Mouse (Mus musculus) gastrocnemius, adult 18-20 months (tissue): ENCODE results near the gene 4930512M02Rik. TPM values are rescaled to one million over a fixed set of nuclear protein-coding genes. Genes with fewer than 3 reads are reported as not detected.
"Not testable (repeated sequence)": the region's sequence is repeated elsewhere in the genome, so short reads cannot be mapped to it uniquely, and the experiment has no call there.

Experiments
- DNase-seq: peaks from one replicate; pipeline ENCODE4 v3.0.0; 2021; ENCODE audit warnings: low spot score
- long read RNA-seq, 2 experiments: library from polyadenylated mRNA; stranded (forward); transcript quantifications; one replicate each; pipeline ENCODE4 v2.0.0; 2021
- total RNA-seq, 2 experiments: library from RNA; stranded (reverse); gene quantifications; 2 replicates each; pipeline ENCODE4 v1.2.3; 2021

4930512M02Rik gene
- total RNA-seq: not detected
- long read RNA-seq, experiment 1: 0 reads
- long read RNA-seq, experiment 2: 0 reads

DNA sequence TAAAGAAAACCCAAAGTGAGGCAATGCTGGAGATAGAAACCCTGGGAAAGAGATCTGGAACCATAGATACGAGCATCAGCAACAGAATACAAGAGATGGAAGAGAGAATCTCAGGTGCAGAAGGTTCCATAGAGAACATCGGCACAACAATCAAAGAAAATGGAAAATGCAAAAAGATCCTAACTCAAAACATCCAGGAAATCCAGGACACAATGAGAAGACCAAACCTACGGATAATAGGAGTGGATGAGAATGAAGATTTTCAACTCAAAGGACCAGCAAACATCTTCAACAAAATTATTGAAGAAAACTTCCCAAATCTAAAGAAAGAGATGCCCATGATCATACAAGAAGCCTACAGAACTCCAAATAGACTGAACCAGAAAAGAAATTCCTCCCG is at the start of gene 4930512M02Rik:
Gene 4930512M02Rik, minus strand, starts transcription at position 101 of the 400 bp plus-strand sequence.
- DNase-seq: not testable (repeated sequence)

DNA sequence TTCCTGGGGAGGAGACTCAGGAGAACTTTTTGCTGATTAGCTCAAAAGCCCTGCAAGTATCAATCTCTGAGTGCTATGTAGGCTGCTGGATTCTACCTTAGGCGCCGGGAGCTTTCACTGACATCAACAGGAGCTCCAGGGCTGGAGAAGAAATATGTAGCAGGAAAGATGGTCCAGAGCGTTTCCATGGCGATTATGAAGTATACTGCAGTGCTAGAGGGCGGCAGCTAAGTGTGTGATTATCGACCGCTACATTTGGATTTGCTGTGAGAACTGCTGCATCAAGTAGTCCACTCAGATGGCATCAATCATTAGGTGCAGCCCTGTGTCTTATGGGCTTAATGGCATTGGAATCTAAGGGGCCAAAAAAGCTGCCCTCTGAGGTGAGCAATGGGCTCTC is 49.5 kb upstream of the 4930512M02Rik start:
- DNase-seq: no peak

DNA sequence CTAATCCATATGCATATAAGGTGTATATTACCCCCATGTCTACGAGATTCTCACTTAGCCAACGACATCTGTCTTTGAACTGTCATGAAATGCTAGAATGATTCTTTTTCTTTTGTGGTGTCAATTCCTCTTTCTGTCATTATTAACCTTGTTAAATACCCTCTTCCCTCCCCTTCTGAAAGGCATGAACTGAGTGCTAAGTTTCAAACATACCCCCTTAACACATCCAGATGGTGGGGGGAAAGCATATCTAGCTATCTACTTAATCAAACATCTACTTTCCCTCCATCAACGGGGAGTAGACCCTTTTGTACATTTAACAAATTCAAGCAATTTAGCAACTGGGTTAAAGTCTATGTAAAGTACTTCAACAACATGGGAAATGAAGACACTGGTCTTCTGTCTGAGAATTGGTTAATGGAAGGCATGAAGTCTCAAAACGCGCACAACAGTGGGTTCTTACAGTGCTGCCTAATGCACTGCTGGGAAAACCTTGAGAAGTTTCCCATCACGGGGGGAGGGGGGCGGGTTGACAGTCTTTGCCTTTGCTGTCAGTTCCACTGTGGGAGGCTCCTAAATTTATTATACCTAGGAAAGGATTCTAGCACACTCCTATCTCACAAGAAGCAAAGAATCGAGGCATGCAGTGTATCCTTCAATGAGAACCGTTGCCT is 48.6 kb upstream of the 4930512M02Rik start:
- no peak for DNase-seq

DNA sequence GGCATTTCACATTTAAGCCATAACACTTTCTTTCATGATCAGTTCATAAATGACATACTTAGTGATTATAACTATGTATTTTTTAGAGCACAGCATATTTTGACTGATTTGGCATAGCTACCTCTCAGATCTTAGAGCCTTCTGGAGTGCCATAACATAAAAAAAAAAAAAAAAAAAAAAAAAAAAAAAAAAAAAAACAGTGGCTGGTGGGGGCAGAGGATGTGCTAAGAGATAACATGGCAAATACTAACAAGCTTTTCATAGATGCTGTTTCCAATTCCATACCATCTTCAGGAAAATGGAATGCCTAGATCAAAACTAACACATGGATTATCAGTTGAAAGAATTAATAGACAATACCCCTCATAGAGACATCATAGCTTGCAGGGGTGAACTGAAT is 47.4 kb upstream of the 4930512M02Rik start:
- no peak for DNase-seq

DNA sequence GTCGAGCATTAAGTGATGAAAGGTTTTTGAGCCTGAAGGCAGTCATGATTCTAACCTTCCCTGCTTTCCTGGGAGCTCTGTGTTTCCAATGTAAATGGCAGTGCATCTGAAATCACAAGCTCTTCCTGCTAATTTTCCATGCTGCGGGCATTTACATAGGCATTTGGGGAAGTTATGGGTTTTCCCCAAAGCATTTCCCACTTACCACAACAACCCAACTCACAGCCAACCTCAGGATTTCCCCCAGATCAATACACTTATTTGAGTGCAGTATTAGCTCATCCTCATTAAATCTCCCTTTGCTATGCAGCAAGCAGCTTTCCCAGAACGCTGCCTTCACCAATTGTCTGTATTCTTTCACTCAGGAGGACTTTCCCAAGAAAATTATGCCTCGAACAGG is 45.3 kb upstream of the 4930512M02Rik start:
- no peak for DNase-seq

DNA sequence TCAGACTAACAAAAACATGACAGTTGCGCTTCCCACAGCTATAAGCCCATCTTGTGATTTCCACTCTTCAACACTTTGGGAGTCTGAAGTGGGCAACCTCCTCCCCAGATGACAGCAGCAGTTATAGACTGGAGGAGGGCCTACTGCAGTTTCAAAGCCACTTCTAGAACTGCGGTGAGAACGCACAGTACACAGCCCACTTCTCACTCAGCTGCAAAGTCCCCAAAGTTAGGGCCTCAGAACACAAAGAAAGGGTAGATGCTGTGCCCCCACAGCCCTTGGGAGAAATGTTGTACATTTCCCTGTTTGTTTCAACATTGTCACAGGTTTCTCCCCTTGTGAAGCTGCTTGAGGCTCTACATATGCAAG is 40.3 kb upstream of the 4930512M02Rik start:
- no peak for DNase-seq

DNA sequence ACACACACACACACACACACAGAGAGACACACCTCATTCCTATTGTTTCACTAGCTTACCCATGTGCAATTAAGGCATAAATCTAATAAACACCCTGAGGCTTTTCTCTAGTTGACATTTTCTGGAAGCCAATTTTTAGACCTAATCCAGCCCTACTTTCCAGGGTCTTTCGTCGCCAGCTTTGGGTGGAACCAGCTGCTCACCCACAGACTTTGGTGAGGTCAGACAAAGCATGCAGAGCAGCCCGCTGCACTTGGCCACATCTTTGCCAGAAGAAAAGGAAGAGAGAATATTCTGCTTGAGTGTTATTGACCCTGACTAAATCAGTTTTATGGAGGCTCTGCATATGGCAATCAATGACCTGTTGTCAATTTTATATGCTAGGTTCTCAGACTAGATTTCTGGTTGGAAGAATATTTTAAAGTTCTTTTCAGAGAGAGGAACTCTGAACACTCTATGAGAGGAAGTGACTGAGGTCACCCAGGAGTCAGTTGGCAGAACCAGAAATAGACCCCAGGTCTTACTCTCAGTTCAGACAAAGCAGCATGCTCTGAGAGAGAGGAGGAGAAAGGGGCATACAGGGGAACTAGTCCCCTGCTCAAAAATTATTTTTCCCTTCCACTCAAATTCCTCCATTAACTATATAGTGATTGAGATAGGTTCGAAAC is 39.8 kb upstream of the 4930512M02Rik start:
- no peak for DNase-seq

DNA sequence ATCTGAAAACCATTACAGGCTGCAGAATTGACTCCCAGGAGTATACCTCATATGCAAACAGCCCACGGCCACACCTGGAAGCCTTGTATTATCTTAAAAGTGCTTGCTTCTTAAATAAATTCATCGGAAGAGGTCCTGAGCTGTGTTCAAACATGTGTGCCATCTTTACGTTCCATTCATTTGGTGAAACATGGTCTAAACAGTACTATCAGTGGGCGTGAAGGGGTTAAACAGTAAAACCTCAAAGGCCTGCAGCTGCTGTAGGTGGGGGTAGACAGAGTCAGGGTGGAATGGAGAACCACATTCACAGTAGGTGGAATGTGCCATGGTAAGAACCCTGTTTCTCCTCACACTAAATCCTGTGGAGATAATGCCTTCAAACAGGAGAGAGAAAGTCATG is 33.0 kb upstream of the 4930512M02Rik start:
- no peak for DNase-seq

DNA sequence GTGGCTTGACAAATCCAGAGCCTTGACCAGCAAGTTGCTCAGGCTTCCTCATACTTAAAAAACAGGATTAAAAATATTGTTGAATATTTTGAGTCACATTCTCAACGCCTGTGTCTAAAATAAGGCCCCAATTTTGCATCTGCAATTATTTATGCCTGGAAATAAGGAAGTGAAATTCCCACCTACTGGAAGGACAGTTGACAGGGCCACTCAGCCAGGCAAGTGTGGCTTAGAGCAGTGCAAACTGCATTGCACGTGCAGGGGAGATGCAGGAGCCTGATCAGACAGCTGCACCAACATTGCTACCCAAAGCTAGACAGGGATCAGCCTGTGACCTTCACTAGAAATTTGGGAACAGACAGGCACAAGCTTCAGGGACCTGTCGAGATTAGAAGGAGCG is 31.2 kb upstream of the 4930512M02Rik start:
- no peak for DNase-seq

DNA sequence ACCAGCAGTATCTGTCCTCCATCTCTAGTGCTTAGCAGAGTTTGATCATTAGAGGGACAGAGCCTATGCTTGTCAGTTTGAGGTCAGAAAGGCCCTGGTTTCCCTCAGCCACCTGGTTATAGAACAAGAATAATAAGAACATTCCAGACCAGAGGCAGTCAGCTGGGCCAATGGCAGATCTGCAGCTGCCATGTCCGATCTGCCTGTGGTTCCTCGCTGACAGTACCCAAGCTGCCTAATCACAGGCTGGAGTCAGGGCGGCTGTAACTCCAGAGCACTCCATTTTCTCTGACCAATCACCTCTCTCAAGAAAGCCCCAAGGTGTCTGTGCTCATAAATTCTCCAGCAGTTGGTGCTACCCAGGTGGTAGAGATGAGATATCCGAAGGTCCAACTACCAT is 30.0 kb upstream of the 4930512M02Rik start:
- DNase-seq: no peak

DNA sequence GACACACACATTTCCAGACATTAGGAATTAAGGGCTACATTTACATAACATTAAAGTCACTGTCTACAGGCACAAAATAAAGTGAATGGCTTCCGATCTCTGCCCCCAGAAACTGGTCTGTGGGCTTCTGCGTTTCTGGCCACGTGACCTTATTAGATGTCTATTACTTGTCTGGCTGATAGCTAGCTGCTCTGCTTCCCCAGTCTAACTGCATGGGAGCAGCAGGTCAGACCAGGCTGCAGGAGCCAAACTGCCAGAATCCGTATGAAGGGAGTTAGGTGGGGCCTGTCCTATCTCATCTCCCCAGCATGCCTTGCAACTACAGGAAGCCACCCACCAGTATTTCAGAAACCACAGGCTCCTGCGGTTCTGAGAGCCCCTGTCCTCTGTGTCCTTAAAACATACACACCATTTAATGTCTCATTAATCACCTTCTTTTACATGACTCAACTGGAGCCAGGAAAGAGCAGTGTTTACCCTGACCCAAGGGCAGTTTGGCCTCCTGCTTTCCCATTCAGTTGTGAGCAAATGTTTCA is 29.4 kb upstream of the 4930512M02Rik start:
- no peak for DNase-seq

DNA sequence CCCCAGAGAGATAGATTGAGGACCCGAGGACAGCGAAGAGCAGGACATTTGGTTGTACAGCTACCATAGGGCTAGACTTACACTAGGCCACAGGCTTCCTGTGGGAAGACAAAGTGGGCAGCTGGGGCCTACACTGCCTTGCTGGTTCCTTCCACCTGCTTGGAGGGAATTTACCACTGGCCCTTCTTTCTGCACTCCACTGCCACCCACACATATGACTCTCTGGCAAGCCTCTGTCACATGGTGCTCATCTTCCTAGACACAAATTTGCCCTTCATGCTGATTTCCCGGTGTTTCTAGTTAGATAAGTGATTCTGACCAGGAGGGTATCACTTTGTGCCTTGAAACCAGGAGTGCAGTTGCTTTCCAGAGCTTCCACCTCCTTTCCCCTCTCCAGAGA is 28.8 kb upstream of the 4930512M02Rik start:
- no peak for DNase-seq

DNA sequence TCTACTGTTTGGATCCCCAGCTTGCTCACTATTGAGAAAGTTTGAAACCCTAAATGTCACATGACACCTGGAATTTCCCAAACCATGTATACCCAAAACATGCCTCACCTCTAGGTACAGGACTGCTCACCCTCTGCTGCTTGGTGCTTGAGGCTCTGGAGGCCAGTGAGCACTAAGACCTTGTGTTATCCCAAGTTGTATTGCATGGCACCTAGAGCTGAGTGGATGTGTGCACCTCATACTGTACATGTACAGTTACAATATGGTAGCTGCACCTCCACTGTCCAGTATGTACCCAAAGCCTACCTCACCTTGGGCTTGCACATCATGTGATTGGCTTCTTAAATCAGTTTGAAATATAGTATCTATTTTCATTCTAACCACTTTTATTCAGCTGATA is 16.7 kb upstream of the 4930512M02Rik start:
- no peak for DNase-seq

DNA sequence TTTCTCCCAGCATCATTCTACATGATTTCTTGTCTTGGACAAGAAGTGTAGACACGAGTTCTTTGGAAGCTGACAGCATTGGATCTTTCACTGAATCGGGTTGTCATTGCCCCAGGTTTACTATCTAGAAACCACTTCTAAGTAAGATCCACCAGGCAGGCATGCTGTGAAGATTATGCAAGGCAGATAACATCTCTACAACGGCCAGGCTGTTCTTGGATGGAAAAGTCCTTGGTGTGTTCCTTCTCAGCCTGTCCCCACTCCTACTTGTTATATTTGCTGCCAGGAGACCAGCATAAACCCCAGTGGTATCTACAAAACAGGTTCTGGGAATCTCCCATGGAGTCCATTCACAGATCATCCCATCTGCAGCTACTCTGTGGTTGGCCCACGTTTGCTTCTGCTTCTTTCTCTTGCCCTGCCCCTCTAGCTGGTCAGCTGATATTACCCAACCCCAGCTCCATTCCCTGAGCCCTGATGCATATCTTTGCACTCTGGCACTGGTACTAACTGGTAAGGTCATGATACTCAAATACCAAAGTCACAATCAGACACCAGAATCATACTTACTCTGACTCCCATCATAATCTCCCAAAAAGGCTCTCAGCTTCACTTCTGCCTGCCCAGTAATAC is 3.4 kb downstream of the 4930512M02Rik start:
- no peak for DNase-seq

DNA sequence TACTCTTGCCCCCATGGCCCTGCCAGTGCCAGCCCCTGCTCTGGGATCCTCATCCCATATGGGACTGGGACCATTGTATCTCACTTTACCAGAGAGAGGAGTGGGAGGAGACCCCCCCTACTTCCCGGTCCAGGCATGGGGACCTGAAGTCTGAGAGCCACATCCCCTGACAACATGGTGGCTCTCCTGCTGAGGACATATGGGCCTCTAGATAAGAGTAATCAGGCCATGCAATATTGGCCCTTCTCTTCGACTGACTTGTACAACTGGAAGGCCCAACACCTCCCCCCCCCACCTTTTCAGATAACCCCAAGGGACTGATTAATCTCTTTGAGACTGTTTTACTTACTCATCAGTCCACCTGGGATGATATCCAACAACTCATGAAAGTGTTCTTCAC is 18.4 kb downstream of the 4930512M02Rik start:
- no peak for DNase-seq

DNA sequence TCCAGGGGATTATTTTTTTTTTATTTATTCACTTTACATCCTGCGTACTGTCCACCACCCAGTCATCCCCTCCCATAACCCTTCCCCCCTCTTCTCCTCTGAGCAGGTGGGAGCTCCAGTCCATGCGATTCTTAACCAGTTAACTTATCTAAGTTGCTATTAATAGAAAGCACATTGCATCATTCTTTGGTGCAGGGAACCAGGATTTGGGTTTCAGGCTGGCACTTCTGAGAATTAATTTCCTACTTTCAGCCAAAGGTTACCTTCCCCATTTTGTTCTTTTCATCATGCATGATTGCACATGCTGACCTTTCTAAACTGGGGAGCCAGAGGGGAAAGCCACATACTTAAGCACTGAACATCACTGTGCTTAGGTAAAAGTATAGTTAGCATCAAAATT is 40.3 kb downstream of the 4930512M02Rik start:
- DNase-seq: no peak

DNA sequence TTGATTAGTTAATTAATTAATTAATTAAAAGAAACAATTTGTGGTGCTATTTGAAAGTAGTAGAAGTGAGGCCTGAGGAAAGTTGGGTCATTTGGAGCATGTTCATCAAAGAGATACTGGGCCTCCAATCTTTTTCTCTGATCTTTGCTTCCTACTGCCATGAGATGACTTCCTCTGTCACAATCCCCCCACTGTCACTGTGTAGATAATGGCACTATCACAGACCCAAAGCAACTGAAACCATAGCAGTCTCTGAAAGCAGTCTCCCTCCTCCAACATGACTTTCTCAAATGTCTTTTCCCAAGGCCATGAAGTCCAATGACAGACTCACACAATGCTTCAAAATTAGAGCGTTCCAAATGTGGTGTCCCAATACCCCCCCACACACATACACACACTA is 41.2 kb downstream of the 4930512M02Rik start:
- no peak for DNase-seq

DNA sequence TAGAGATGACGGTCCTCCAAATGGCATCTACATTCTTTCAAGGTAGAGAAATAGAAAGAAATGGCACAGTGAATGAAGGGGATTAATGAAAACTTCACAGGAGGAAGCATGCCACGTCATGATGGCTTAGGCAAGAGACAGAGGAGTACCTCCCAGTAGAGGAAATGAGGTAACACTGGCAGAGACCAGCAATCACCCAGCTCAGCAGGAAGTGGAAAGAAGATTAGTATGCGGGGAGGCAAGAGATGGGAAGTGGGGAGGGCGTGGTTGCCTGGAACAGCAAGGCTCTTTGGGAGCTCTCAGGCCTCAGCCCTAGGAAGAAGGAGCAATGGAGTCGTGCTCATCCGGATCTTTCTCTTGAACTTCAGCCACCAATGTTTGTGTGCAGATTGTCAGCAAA is 53.9 kb downstream of the 4930512M02Rik start:
- no peak for DNase-seq

DNA sequence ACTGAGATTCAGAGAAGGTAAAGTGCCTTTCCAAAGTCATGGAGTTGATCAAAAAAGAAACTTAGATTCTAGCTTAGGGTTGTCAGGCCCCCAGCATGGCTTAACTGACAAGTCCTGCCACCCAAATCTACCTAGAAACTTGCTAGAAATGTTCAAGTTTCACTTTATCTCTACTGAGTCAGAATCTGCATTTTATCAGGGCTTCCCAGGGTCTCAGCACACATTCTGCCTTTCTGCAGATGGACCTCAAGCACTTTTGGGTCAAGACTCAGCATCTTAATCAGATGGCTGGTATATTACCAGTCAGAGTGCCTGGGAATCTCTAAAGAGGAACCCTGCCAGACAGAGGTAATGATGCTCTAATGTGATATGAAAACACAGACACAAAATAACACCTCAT is 56.9 kb downstream of the 4930512M02Rik start:
- no peak for DNase-seq

DNA sequence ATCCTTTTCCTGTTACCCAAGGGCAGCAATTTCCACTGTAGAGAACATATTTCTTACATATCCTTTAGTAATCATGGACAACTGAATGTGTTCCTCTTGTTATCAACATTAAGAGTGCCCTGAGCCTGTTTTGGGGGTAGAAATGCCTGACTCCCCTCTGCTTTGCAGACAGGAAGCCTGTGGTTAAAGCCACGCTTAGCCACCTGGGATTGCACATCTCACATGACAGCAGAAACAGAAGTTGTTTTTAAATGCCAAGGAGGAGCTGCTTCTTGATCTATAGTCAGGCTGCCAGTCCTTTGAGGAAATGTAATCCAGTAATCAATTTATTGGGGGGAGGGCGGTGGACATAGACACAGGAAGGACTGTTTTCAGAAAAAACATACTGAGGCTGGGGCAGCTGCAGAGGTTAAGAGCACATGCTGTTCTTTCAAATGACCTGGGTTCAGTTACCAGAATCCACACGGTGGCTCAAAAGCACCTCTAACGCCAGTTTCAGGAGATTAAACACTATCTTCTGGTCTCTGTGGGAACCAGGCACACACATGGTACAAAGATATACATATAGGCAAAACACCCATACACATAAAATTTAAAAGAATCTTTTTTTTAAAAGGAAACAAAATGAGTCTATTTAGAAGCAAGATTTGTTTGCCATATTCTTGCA is 58.0 kb downstream of the 4930512M02Rik start:
- DNase-seq: no peak

DNA sequence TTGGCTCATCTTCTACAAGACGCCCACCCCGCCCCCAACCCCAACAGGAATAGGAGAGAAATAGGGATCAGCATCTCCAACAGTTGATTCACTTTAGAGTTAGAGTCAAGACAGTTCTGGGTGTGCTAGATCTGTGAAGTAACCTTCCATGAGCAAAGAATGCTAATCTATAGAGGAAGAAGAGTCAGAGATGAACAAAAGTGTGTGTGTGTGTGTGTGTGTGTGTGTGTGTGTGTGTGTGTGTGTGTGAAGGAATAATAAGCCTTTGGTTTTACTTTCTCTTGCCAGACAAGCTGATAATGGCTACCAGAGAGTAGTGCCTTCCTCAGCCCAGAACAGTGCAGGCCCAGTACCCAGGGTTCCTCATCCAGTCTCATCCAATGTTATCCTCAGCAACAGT is 59.6 kb downstream of the 4930512M02Rik start:
- DNase-seq: no peak
